Mouse (Mus musculus): ENCODE measurements at regions not wholly inside any gene's neighbourhood (a gene's known extent, or its start where the extent isn't known, plus 50 kb on each side); places are given as distances from the start of the nearest gene placed in this dataset.

DNA sequence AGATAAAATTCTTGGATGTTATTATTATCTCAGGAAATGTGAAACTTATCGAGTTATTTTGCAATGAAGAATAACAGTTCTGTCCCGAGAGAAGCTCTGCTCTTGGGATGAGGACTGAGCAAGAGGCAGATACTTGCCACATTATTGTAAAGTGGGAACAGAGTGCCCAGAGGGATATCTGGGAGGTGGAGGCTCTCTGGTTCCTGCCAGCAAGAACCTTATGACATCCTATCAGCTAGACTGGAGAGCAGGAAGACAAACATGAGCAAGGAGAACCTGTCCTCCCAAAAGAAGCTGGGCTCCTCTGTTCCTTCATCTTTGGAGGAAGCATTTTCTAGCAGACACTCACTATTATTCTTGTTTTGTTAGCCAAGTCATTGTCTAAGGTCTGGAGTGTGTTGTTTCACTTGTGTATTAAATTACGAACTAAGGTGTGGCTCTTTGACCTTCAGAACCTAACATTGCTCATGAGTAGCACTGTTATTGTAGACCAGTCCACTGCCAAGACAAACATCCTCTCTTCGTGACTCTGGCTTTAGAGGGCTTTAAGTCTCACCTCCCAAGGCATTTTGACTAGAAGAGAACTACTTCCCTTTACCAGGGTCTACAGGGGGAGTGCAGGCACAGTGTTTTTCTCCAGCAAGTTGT, 69.6 kb upstream of the Palmd start:
- DNase-seq (ENCODE audit: low read depth, low spot score) = no peak
